Mouse (Mus musculus) heart, postnatal 14 days (tissue): ENCODE results near the gene Gm7849. TPM values are rescaled to one million over a fixed set of nuclear protein-coding genes. Genes with fewer than 3 reads are reported as not detected.
"Not testable (repeated sequence)": the region's sequence is repeated elsewhere in the genome, so short reads cannot be mapped to it uniquely, and the experiment has no call there.

Experiments used
- DNase-seq, 2 experiments: peaks; one replicate each; pipeline ENCODE4 v3.0.0; 2021 to 2022
- intact Hi-C: fragments of 180-260 bp; cut with DNase I; formaldehyde crosslinking; loops from one replicate; pipeline ENCODE4 v1.15.1; 2025
- long read RNA-seq, 2 experiments: library from polyadenylated mRNA; stranded (forward); transcript quantifications; one replicate each; pipeline ENCODE4 v2.0.0; 2021
- total RNA-seq, 2 experiments: library from RNA; stranded (reverse); gene quantifications; 2 replicates each; pipeline ENCODE4 v1.2.3; 2021

Gm7849 gene
- total RNA-seq, result not detected
- long read RNA-seq, experiment 1, result 0 reads
- long read RNA-seq, experiment 2, result 0 reads

GRCm38 (mm10) chr8:21456460-21456859 is at the start of gene Gm7849:
Gene Gm7849 (minus strand): TSS chr8:21456560.
- DNase-seq, intact Hi-C loops: not testable (repeated sequence)

DNA sequence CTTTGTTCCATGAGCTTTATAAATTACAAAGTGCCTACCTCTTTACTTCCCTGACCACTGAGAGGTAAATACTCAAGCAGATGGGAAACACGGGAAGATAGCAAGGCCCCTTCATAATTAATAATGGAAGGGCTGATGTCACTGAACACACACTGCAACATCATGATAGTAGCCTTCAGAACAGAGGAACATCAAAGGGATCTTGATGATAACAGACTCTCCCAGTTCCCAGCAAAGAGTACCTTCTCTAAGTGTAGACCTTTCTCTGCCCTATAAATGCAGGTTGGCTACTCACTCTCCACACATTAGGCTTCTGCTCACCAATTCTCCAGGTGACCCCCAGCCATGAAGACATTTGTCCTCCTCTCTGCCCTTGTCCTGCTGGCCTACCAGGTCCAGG is 29.2 kb downstream of the Gm7849 start, which contains the start of gene Defa36:
TSS of gene Defa36 (plus strand) at position 301 of the 400 bp plus-strand sequence.
- intact Hi-C loops, result not testable (repeated sequence)

More for the DNA sequence above, 29.2 kb downstream of the Gm7849 start, which contains the start of gene Defa36:
- DNase-seq, result not testable (repeated sequence)

Other genes starting within 250 kb of the Gm7849 start
- not detected for gene Gm15292, start 206.8 kb downstream of the Gm7849 start, total RNA-seq
- gene Defa27, start 141.0 kb downstream of the Gm7849 start, total RNA-seq, result not detected
- not detected for gene Defa29, start 129.5 kb downstream of the Gm7849 start, total RNA-seq
- not detected for gene Defa2, start 78.0 kb downstream of the Gm7849 start, total RNA-seq
- not detected for gene Defa33, start 64.7 kb downstream of the Gm7849 start, total RNA-seq
- gene Defa36, start 29.1 kb downstream of the Gm7849 start, total RNA-seq, result not detected
- not detected for gene Defa20, start 52.7 kb upstream of the Gm7849 start, total RNA-seq
- not detected for gene Defa32, start 72.5 kb upstream of the Gm7849 start, total RNA-seq
- gene Defa37, start 108.8 kb upstream of the Gm7849 start, total RNA-seq, result not detected
- gene Defa28, start 126.4 kb upstream of the Gm7849 start, total RNA-seq, result not detected
- not detected for gene Gm7861, start 137.9 kb upstream of the Gm7849 start, total RNA-seq
- not detected for gene Defa26, start 161.6 kb upstream of the Gm7849 start, total RNA-seq
- gene Defa17, start 199.2 kb upstream of the Gm7849 start, total RNA-seq, result not detected
- gene Defa34, start 209.2 kb upstream of the Gm7849 start, total RNA-seq, result not detected
- not detected for gene AY761184, start 247.1 kb upstream of the Gm7849 start, total RNA-seq